Mouse (Mus musculus) cortical plate, adult 2 months (tissue): Measurements from ENCODE around the gene Vps13d. TPM values are rescaled to one million over a fixed set of nuclear protein-coding genes. Genes with fewer than 3 reads are reported as not detected.

Source experiments
- H3K27ac ChIP-seq: fragments of 200-500 bp; 2 replicates; pipeline ENCODE4 v1.5.1; 2012; ENCODE audit warnings: low read length, control low read depth, inconsistent platforms; ENCODE audit not compliant: insufficient read depth
- H3K4me1 ChIP-seq: fragments of 200-500 bp; 2 replicates; pipeline ENCODE4 v1.6.1; 2011; ENCODE audit warnings: low read length; ENCODE audit not compliant: control insufficient read depth, insufficient read depth
- H3K4me3 ChIP-seq: fragments of 200-500 bp; 2 replicates; pipeline ENCODE4 v1.5.1; 2011; ENCODE audit warnings: mild to moderate bottlenecking, low read length, control low read depth; ENCODE audit not compliant: insufficient read depth
- CTCF ChIP-seq: fragments of 200-500 bp; IDR thresholded peaks from 2 replicates; pipeline ENCODE4 v1.5.1; 2011; ENCODE audit warnings: mild to moderate bottlenecking, control low read depth, low read length; ENCODE audit not compliant: insufficient read depth; ENCODE audit errors: extremely low read depth
- POLR2A ChIP-seq: fragments of 200-500 bp; IDR thresholded peaks from 2 replicates; pipeline ENCODE4 v1.6.1; 2011; ENCODE audit warnings: mild to moderate bottlenecking, low read length, control low read depth; ENCODE audit not compliant: insufficient read depth; ENCODE audit errors: extremely low read depth
- polyA plus RNA-seq: library from polyadenylated mRNA; depleted of rRNA; stranded (reverse); fragments of >200 nt; gene quantifications from 2 replicates; pipeline ENCODE4 v1.2.3, GENCODE M21; 2012

Gene Vps13d
- polyA plus RNA-seq, 1 experiment = 50.2 TPM

DNA sequence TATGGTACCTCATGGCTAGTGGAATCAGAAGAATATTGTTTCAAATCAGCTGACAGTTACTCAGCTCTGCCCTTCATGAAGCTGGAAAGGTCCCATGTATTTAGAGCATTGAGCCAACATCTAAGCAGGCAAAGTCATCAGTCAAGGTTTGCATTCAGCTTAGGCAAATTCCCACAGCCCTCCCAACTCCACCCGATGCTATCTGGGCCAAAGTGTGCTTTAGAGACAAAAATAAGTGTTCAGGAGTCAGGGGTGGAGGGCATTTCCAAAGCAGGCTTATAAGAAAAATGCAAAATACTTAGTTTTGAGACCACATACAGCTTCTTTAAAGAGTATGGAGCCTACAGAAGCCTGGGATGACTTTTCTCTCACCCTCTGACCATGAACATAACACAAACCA is 95.5 kb downstream of the Vps13d start:
- H3K27ac ChIP-seq = no peak overlapping the region
- peaks cover 10% of the 10 kb centered on the region for H3K4me1 ChIP-seq
- no peak for TF ChIP-seq POLR2A
- no peak for TF ChIP-seq CTCF
- H3K4me3 ChIP-seq = no peak overlapping the region

GRCm38 (mm10) chr4:145097974-145098373 is 96.8 kb downstream of the Vps13d start:
- Histone ChIP-seq H3K4me3 (no peak overlapping the region), H3K4me1 (peaks cover 8% of the 10 kb centered on the region), H3K27ac (no peak overlapping the region)
- TF ChIP-seq CTCF = no peak
- no peak for TF ChIP-seq POLR2A

GRCm38 (mm10) chr4:145096481-145097039 is 98.2 kb downstream of the Vps13d start:
- Histone ChIP-seq H3K4me1 (peaks cover 8% of the 10 kb centered on the region), H3K4me3 (no peak overlapping the region), H3K27ac (no peak overlapping the region)
- TF ChIP-seq POLR2A = no peak
- TF ChIP-seq CTCF = no peak

GRCm38 (mm10) chr4:145086509-145086908 is 108.3 kb downstream of the Vps13d start:
- Histone ChIP-seq H3K27ac (no peak overlapping the region), H3K4me1 (peaks cover 3% of the 10 kb centered on the region; the same call in 1 of the 2 replicates), H3K4me3 (no peak overlapping the region)
- TF ChIP-seq CTCF (no peak), POLR2A (no peak)

GRCm38 (mm10) chr4:145079324-145079723 is 115.5 kb downstream of the Vps13d start:
- no peak overlapping the region for H3K4me3 ChIP-seq
- 0 out of 2 replicates have a peak, but pooled peaks cover 1% of the 10 kb centered on the region for H3K4me1 ChIP-seq
- TF ChIP-seq CTCF = no peak
- TF ChIP-seq POLR2A = no peak
- H3K27ac ChIP-seq = no peak overlapping the region

DNA sequence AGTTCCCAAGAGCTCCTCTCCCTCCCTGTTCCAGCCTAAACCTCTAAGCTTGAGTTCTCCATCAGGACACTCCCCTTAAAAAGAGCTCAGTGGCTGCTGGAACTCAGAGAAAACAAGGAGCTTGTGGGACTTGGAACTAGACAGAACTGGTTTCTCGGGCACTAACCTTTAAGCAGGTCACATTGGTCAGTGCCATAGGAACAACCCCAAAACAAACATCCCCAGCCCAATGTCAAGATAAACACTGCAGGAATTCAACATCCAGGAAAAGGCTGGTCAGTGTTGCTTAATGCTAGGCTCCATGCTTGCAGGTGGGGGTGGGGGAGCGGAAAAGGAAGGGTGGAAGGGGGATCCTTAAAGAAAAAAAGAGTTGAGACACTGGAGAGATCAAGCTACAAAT is 120.5 kb downstream of the Vps13d start:
- Histone ChIP-seq H3K27ac (no peak overlapping the region), H3K4me1 (no peaks in the 10 kb centered on the region), H3K4me3 (no peak overlapping the region)
- no peak for TF ChIP-seq POLR2A
- TF ChIP-seq CTCF = no peak

- TF ChIP-seq CTCF = no peak
- TF ChIP-seq POLR2A = no peak
- Histone ChIP-seq H3K4me3 (no peak overlapping the region), H3K4me1 (no peaks in the 10 kb centered on the region), H3K27ac (no peak overlapping the region)
These were observed 121.1 kb downstream of the Vps13d start for GRCm38 (mm10) chr4:145073728-145074127.

DNA sequence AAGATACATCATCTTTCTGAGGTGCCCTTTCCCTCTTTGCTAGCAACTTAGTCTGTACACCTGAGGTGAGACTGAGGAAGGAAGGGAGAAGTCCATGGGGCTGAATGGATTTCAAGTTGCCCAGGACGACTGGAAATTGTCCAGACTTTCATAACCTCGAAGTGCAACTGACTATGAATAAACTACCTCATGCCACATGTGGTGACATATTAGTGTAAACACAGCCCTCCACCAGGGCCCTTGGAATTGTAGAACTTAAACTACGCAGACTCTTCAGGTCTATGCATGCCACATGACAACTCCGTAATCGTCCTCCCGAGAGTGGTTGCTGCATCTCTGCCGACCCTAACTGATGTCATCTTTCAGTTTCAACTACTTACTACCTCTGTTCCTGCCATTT is 122.9 kb downstream of the Vps13d start:
- Histone ChIP-seq H3K27ac (no peak overlapping the region), H3K4me1 (no peaks in the 10 kb centered on the region), H3K4me3 (no peak overlapping the region)
- TF ChIP-seq POLR2A (no peak), CTCF (no peak)

DNA sequence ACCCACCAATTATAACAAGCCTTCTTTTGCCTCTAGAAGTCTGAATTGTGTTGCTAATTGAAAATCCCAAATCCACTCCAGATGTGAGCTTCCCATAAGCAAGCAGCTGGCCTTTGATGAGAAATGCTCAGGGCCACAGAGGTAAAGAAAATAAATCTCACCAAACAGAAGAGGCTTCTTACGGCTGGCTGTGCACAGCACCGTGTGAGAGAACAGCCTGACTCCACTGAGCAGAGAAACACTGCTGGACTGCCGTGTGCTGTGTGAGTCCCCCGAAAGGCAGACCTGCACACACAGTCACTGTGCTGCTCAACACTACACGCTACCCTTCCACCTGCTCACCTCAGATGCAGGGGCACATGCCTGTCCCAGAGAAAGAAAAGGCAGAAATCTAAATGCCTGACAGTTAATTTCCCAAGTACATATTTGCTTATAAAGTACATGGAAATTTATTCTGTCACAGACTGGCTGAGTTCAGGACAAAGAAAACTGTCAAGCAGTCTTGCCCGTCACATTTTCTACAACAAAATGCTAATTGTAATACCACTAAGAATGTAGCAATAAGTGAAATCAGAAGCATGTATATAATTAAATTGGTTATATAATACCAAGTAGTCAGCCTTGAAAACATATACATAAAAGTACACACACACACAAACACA is 127.7 kb downstream of the Vps13d start:
- Histone ChIP-seq H3K27ac (no peak overlapping the region), H3K4me3 (no peak overlapping the region), H3K4me1 (no peaks in the 10 kb centered on the region)
- TF ChIP-seq POLR2A = no peak
- no peak for TF ChIP-seq CTCF

GRCm38 (mm10) chr4:145066336-145067018 is 128.3 kb downstream of the Vps13d start:
- Histone ChIP-seq H3K27ac (no peak overlapping the region), H3K4me3 (no peak overlapping the region), H3K4me1 (no peaks in the 10 kb centered on the region)
- TF ChIP-seq POLR2A = no peak
- TF ChIP-seq CTCF = no peak
